Mouse (Mus musculus) cerebellum, postnatal 4 days (tissue): ENCODE measurements around the gene Palmd.

Experiments used
- DNase-seq, 2 experiments: peaks; one replicate each; pipeline ENCODE4 v3.0.0; 2022; ENCODE audit warnings: low spot score in 2 of 2, mixed read lengths in 1 of 2

Gene Palmd

GRCm38 (mm10) chr3:116968540-116968997 lies at the start of gene Palmd:
Palmd (minus strand) TSS chr3:116968987.
- DNase-seq: peak in 1 of 2 experiments; percentile 40

GRCm38 (mm10) chr3:117010182-117010581 lies 41.4 kb upstream of the Palmd start:
- no peak for DNase-seq

GRCm38 (mm10) chr3:117007340-117007739 lies 38.6 kb upstream of the Palmd start:
- no peak for DNase-seq

GRCm38 (mm10) chr3:117006636-117007035 lies 37.8 kb upstream of the Palmd start:
- no peak for DNase-seq

GRCm38 (mm10) chr3:117003379-117003778 lies 34.6 kb upstream of the Palmd start:
- no peak for DNase-seq

GRCm38 (mm10) chr3:117001686-117002485 lies 33.1 kb upstream of the Palmd start:
- DNase-seq: no peak

DNA sequence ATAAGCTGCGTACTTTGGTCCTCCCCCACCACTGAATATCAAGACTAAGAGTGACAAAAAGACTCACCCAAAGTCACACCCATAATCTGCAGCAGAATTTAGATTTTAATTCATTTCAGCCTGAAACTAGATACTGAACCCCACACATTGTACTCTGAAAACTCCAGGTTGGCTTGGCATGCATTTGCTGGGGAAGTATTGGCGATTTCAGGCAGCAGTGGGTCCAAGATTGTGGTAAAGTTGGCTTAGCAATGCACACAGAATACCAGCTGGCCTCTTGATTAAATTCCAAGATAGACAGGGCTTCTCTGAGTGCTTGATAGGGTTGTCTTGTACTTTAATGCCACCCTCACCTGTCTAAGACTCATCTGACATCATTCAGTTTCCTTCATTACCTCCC lies 24.2 kb upstream of the Palmd start:
- DNase-seq: no peak

DNA sequence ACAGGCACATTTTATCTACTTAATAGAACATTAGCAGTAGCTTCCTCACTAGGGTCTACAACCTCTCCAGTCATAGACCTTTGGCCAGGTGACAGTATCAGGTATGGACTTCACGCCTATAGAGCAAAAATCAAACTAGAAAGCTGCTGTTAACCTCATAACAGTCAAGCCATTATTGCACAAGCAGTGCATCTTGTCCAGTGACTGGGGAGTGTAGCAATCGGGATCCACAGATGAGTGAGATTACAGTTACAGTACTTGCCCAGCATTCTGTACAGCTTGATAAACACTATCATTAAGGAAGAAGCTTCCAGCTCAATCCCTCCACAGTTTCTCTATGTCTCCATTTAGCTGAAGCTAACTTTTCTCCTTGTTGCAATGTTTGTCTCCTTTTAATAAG lies 22.4 kb upstream of the Palmd start:
- no peak for DNase-seq

DNA sequence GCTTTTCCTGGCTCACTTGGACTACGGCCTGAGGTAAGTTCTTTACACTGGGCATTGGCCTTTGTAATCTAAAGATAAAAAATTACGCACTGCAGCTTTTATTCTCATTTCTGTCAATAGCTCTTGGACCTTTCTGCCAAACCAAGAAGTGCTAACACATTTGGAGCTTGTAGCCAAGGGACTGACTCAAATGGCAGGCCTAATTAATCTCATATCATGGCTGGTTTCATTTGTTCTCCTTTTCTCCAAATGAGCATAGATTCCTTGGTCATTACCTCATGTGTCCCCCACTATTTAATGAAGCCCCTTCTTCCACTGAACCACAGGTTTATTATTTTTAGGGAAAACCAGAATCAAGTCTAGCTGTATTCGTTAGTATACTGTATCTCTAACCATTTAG lies 19.4 kb upstream of the Palmd start:
- DNase-seq: no peak

GRCm38 (mm10) chr3:116986451-116986850 lies 17.7 kb upstream of the Palmd start:
- DNase-seq: no peak

GRCm38 (mm10) chr3:116985741-116986140 lies 17.0 kb upstream of the Palmd start:
- DNase-seq: no peak

DNA sequence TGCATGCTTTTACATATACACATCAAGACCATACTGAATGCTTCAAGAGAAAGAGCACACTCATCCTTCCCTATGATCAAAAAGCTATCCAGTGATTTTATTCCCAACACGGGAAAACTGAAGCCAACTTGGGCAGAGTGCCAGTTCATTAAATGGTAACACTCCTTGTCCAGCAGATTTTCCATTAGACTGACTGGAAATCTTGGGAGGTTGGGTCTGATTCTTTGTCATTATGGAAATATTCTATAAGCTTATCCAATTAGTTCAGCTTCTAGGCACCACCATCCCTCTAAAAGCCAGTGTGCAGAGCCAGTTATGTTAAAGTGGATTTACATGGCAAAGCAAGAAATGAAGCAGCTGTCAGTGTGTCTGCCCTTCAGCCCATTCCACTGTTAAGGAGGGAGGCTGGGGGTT lies 16.3 kb upstream of the Palmd start:
- DNase-seq: peak in 1 of 2 experiments; percentile 35

DNA sequence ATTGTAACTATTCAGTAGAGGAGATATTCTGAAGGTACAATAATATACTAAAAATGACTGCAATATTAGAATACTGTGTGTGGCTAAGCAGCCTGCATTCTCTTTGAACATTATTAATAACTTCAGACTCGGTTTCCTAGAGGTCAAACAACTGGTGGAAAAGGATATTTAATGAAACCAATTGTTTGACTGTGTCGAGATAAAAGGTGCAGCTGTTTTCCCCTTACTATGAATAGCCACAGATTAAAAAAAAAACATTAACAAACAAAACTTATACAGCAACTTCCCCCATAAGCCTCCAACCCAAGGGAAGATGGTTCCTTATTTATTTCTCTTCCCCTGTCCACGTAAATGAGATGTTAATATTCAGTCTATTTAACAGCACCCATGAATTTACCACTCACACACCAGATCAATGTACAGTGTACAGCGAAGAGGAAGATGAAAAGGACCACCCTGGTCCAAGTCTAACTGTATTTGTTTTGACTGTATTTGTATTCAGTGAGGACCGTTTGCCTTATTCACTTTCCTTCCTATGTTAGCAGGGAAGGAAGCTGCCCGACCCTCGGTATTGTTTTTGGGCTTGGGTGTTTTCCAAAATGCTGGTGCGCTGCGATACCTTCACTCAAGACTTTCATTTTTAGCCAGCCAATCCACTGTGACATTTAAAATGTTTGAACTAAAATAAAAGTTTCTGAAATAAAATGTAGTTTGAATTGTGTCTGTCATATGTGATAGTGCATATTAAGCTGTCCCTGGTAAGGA lies 13.2 kb upstream of the Palmd start:
- no peak for DNase-seq

GRCm38 (mm10) chr3:116969786-116970185 lies 999 bp upstream of the Palmd start:
- DNase-seq: no peak

DNA sequence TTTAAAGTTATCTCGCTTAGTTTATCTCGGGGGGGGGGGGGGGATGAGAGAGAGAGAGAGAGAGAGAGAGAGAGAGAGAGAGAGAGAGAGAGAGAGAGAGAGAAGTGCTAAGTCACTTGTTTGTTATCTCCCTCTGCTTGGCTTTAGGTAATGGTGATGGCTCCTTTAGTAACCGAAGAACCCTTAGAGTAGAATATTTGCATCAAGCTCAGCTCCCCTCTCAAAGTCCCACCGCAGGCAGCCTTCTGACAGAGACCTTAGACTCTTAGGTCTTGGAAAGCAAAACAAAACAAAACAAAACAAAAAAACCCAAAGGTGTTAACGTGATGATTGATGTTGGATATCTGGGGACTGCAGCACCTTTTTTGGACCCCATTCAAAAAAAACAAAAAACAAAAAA lies 216 bp upstream of the Palmd start:
- DNase-seq: no peak

DNA sequence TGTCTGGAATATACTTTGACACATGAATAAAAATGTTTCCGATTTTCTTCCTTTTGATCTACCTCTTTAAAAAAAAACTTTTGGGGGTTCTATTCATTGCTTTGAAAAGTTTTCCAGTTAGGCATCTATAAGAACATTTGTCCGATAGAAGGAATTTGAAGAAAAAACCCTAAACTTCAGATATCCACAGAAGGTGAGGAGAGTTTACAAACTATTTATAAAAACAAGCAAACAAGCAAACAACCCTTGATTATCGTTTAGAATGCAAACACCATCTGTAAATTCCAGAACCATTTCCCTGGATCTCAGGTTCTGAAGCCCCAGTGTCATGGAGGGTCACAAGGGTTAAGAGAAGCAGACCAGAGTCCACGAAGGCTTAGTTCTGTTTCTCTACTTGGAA lies 820 bp downstream of the Palmd start, which contains the start of gene 4930455H04Rik:
Gene 4930455H04Rik (plus strand): TSS at position 301 of the 400 bp plus-strand sequence.
- DNase-seq: no peak

- no peak for DNase-seq
Observed at GRCm38 (mm10) chr3:116967436-116967835, 1.4 kb downstream of the Palmd start.

DNA sequence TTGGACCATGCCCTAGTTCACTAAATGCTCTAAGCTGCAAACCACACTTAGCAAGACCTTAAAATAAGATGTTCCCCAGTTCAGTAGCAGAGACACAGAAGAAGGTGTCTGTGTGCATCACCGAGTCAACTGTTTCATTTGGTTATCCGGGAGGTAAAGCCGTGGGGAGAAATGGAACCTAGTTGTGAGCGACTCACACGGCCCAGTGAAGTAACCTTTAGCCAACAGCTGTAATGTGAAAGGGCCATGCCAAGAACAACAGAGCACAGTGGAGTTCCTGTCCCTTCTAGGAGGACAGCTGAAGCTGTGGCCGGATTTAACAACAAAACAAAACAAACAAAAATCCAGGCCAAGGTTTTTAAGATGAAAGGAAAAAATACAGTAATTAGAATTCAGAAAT lies 2.0 kb downstream of the Palmd start:
- no peak for DNase-seq

GRCm38 (mm10) chr3:116966225-116966624 lies 2.6 kb downstream of the Palmd start:
- DNase-seq: peak in 1 of 2 experiments; percentile 37

DNA sequence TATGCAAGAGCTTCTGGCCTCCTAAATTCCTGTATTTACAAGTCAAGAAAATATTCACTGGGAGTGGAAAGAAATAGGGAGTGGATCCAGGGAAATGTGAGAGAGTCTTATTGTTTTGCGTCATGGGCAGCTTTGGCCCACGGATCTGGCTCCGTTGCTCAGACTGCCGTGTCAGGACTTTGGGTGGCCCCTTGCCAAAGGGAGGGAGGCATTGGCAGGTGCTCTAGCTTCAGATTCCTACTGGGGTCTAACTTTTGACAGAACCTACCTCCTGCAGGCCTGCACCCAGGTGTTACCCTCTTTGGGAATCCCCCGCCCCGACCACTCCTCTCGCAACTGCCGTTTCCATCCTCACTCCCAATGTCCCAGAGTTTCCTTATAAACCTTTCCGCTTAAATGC lies 4.4 kb downstream of the Palmd start:
- DNase-seq: peak in 1 of 2 experiments; percentile 22

GRCm38 (mm10) chr3:116963213-116963612 lies 5.6 kb downstream of the Palmd start:
- DNase-seq: no peak

GRCm38 (mm10) chr3:116961354-116962142 lies 7.2 kb downstream of the Palmd start:
- no peak for DNase-seq
